Mouse (Mus musculus) spleen, adult 2 months (tissue): ENCODE data around the gene Tpm4.
A peak's percentile ranks its signal among the peaks of the same experiment; 100 is the strongest.

Experiments used
- CTCF ChIP-seq: fragments of 200-500 bp; IDR thresholded peaks from 2 replicates; pipeline ENCODE4 v1.5.1; 2011; ENCODE audit warnings: mild to moderate bottlenecking, inconsistent platforms; ENCODE audit not compliant: insufficient read depth, insufficient read length, insufficient replicate concordance; ENCODE audit errors: extremely low read depth
- POLR2A ChIP-seq: fragments of 200-500 bp; IDR thresholded peaks from 2 replicates; pipeline ENCODE4 v1.6.1; 2011; ENCODE audit warnings: low read depth, low read length, inconsistent platforms

GRCm38 (mm10) chr8:72136302-72136978 is 1.7 kb downstream of the Tpm4 start:
- TF ChIP-seq CTCF (no peak), POLR2A (peak; percentile 65)
